Mouse (Mus musculus) c-Kit-positive CD71-negative TER-119-negative erythroid progenitor cells, embryonic 14.5 days (primary cell): ENCODE measurements around the gene Pramel3.
"Not testable (repeated sequence)": the region's sequence is repeated elsewhere in the genome, so short reads cannot be mapped to it uniquely, and the experiment has no call there.

Source experiments
- DNase-seq: peaks from one replicate; pipeline ENCODE4 v3.0.0-alpha.2; 2013; ENCODE audit warnings: low read depth

Gene Pramel3

GRCm38 (mm10) chrX:135302007-135302406 is at the start of gene Pramel3:
Gene Pramel3 (plus strand): TSS chrX:135302307.
- DNase-seq: not testable (repeated sequence)

GRCm38 (mm10) chrX:135360685-135361084 is 58.6 kb downstream of the Pramel3 start:
- not testable (repeated sequence) for DNase-seq

- DNase-seq: not testable (repeated sequence)
Measured at GRCm38 (mm10) chrX:135361943-135362342, 59.8 kb downstream of the Pramel3 start.
